Mouse (Mus musculus): Measurements from ENCODE around the gene Tnni2. TPM values are rescaled to one million over a fixed set of nuclear protein-coding genes. Genes with fewer than 3 reads are reported as not detected.

Tnni2 gene
- not detected for polyA plus RNA-seq (2017; shearing (Covaris generic))

DNA sequence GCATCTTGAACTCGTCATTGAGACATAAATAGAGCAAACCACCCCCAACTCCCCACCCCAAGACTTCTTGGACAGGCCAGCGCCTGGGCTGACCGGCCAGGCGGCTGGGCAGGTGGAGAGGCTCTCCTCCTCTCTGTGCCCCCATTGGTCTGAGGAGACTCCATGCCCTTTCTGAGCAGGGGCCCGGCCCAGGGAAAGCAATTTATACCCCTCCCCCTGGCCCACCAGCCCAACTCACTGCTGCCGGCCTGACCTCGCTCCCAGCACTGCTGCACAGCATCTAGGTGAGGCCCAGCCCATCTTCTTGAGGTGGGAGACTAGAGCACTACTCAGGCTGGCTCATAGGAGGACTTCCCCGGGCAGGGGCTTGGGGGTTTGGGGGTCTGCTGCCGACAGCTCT is at the start of gene Tnni2:
Gene Tnni2, plus strand, starts transcription at position 224 of the 400 bp plus-strand sequence.

DNA sequence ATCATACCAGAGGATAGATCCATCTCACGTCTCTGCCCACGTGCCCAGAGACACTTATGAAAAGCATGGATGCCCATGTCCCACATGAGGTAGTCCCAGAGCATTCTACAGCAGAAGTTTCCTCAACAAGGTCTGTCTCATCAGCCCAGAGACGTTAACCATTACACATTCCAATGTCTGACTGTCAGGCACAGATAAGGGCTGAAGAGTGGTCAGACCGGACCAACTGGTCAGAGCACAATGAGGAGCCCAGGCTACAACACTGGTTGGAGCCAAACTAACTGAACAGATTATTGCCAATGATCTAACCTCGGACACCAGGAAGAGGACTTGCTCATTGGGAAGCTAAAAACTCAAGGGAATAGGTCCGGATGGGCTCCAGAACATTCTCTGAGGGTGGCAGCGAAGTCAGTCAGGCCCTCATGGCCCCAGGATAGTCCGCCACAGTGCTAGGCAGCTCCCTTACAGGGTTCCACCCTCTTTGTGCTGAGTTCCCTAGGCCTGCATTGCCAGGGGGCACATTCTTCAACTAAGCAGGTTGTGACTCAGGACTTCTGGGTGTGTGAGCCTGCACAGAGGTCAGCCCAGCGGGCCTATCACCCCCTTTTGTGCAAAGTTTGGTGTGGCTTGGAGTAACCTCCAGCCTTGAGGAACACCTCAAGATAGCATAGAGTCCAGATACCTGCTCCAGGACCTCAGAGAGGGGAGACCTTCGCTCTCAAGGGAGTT is 7.3 kb upstream of the Tnni2 start, which contains the start of gene Syt8:
Gene Syt8, plus strand, starts transcription at position 714 of the 729 bp plus-strand sequence.

DNA sequence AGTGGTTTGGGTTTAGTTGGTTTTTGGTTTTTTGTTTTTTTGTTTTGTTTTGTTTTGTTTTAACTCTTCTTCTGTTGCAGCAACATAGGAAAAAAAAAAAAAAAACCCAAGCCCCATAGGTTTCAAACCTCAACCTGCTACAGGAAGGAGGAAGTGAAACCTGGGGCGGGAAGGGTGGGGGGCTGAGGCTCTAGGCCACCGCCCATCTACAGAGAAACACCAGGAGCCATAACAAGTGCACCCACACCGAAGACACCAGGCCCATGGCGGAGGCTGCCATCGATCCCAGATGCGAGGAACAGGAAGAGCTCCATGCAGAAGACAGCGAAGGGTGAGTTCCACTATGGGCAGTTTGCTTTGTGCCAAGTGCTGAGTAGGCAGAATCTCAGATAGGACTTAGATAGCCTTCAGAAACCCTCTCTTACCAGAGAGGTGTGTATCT is 19.0 kb downstream of the Tnni2 start, which contains the start of gene Lsp1:
Gene Lsp1, plus strand, starts transcription at position 174 of the 442 bp plus-strand sequence.

Other genes starting within 250 kb of the Tnni2 start
- not detected for gene Krtap5-3, start 240.4 kb upstream of the Tnni2 start, polyA plus RNA-seq (2017; shearing (Covaris generic))
- not detected for gene Gm7579, start 229.9 kb upstream of the Tnni2 start, polyA plus RNA-seq (2017; shearing (Covaris generic))
- not detected for gene Krtap5-5, start 211.8 kb upstream of the Tnni2 start, polyA plus RNA-seq (2017; shearing (Covaris generic))
- not detected for gene Gm40460, start 200.7 kb upstream of the Tnni2 start, polyA plus RNA-seq (2017; shearing (Covaris generic))
- gene Gm2431, start 183.5 kb upstream of the Tnni2 start, polyA plus RNA-seq (2017; shearing (Covaris generic)), result not detected
- not detected for gene Gm4559, start 167.4 kb upstream of the Tnni2 start, polyA plus RNA-seq (2017; shearing (Covaris generic))
- gene Krtap5-1, start 144.7 kb upstream of the Tnni2 start, polyA plus RNA-seq (2017; shearing (Covaris generic)), result not detected
- gene Krtap5-4, start 138.3 kb upstream of the Tnni2 start, polyA plus RNA-seq (2017; shearing (Covaris generic)), result not detected
- 3.5 TPM for gene Ifitm10, start 68.1 kb upstream of the Tnni2 start, polyA plus RNA-seq (2017; shearing (Covaris generic))
- 4.7 TPM for gene Gm49369, start 59.1 kb upstream of the Tnni2 start, polyA plus RNA-seq (2017; shearing (Covaris generic))
- 251 TPM for gene Ctsd, start 53.8 kb upstream of the Tnni2 start, polyA plus RNA-seq (2017; shearing (Covaris generic))
- gene Syt8, start 7.0 kb upstream of the Tnni2 start, polyA plus RNA-seq (2017; shearing (Covaris generic)), result not detected
- 554 TPM for gene Lsp1, start 19.0 kb downstream of the Tnni2 start, polyA plus RNA-seq (2017; shearing (Covaris generic))
- gene Tnnt3, start 57.0 kb downstream of the Tnni2 start, polyA plus RNA-seq (2017; shearing (Covaris generic)), result 2.3 TPM
- gene Mrpl23, start 90.9 kb downstream of the Tnni2 start, polyA plus RNA-seq (2017; shearing (Covaris generic)), result 12.4 TPM
- not detected for gene Igf2, start 225.0 kb downstream of the Tnni2 start, polyA plus RNA-seq (2017; shearing (Covaris generic))
- gene Gm49394, start 228.1 kb downstream of the Tnni2 start, polyA plus RNA-seq (2017; shearing (Covaris generic)), result not detected